Mouse (Mus musculus) forebrain, embryonic 10.5 days (tissue): ENCODE results near the gene Apon. TPM values are rescaled to one million over a fixed set of nuclear protein-coding genes. Genes with fewer than 3 reads are reported as not detected.
"Not testable (repeated sequence)": the region's sequence is repeated elsewhere in the genome, so short reads cannot be mapped to it uniquely, and the experiment has no call there.

Source experiments
- DNase-seq: peaks from one replicate; pipeline ENCODE4 v3.0.0-alpha.2; 2017; ENCODE audit warnings: low spot score; ENCODE audit errors: extremely low spot score
- H3K27ac ChIP-seq: fragments of 300-500 bp; sonication (generic); 2 replicates; pipeline ENCODE4 v1.5.1; 2016; ENCODE audit warnings: mild to moderate bottlenecking
- H3K27me3 ChIP-seq: fragments of 300-500 bp; sonication (generic); 2 replicates; pipeline ENCODE4 v1.6.1; 2016; ENCODE audit warnings: mild to moderate bottlenecking; ENCODE audit not compliant: poor library complexity, severe bottlenecking
- H3K36me3 ChIP-seq: fragments of 300-500 bp; sonication (generic); replicated peaks from 2 replicates; pipeline ENCODE4 v1.6.1; 2016; ENCODE audit warnings: mild to moderate bottlenecking, moderate library complexity
- H3K4me1 ChIP-seq: fragments of 300-500 bp; sonication (generic); 2 replicates; pipeline ENCODE4 v1.6.1; 2016
- H3K4me3 ChIP-seq: fragments of 300-500 bp; sonication (generic); 2 replicates; pipeline ENCODE4 v1.5.1; 2016; ENCODE audit warnings: mild to moderate bottlenecking, moderate library complexity
- H3K9me3 ChIP-seq: fragments of 300-500 bp; sonication (generic); 2 replicates; pipeline ENCODE4 v1.6.1; 2016; ENCODE audit warnings: mild to moderate bottlenecking, moderate library complexity
- WGBS: fragments of 180-500 bp; shearing (Covaris S2); methylation state at CpG from one replicate; pipeline ENCODE4 v1.1.7; 2016; 5-methylcytosine and 5-hydroxymethylcytosine counted together
- polyA plus RNA-seq: library from polyadenylated mRNA; unstranded; fragments of >200 nt; fragmentation: Nextera tagmentation; extraction: Ambion mirVana; gene quantifications from 2 replicates; pipeline ENCODE4 v1.2.1, GENCODE M21; 2016

Gene Apon
- polyA plus RNA-seq, 1 experiment from 2014 or later = 1.1 TPM

- WGBS = 89% methylated on average over 16 of the region's 16 CpGs
- Histone ChIP-seq H3K4me3 (peak overlapping the region; percentile 82), H3K27me3 (peaks cover 14% of the 10 kb centered on the region), H3K27ac (no peak overlapping the region), H3K36me3 (no peaks in the 10 kb centered on the region), H3K9me3 (no peaks in the 10 kb centered on the region; the same call in 1 of the 2 replicates), H3K4me1 (peaks cover 11% of the 10 kb centered on the region)
- no peak for DNase-seq
These were observed 15.5 kb downstream of the Apon start for GRCm38 (mm10) chr10:128269206-128269910.

GRCm38 (mm10) chr10:128270287-128270841, 16.5 kb downstream of the Apon start, which contains the start of gene Stat2:
TSS of gene Stat2 (plus strand) at chr10:128270559.
- Histone ChIP-seq H3K27me3 (peaks cover 14% of the 10 kb centered on the region), H3K4me1 (peaks cover 11% of the 10 kb centered on the region), H3K4me3 (peak within 1 kb of the TSS; percentile 82), H3K36me3 (no peaks in the 10 kb centered on the region), H3K27ac (peak within 1 kb of the TSS; percentile 88), H3K9me3 (no peaks in the 10 kb centered on the region; the same call in 1 of the 2 replicates)
- peak; percentile 97 for DNase-seq
- under 1% methylated on average over 43 of the region's 43 CpGs for WGBS

GRCm38 (mm10) chr10:128270866-128271265, 17.0 kb downstream of the Apon start:
- H3K36me3 ChIP-seq = no peaks in the 10 kb centered on the region
- WGBS = 44% methylated on average over 7 of the region's 7 CpGs
- peaks cover 11% of the 10 kb centered on the region for H3K4me1 ChIP-seq
- peaks cover 14% of the 10 kb centered on the region for H3K27me3 ChIP-seq
- H3K4me3 ChIP-seq = peak overlapping the region; percentile 82
- no peak for DNase-seq
- H3K27ac ChIP-seq = peak overlapping the region; percentile 88
- H3K9me3 ChIP-seq = no peaks in the 10 kb centered on the region; the same call in 1 of the 2 replicates

- 77% methylated on average over 2 of the region's 2 CpGs for WGBS
- H3K27me3 ChIP-seq = peaks cover 14% of the 10 kb centered on the region
- no peak overlapping the region for H3K27ac ChIP-seq
- peaks cover 11% of the 10 kb centered on the region for H3K4me1 ChIP-seq
- no peaks in the 10 kb centered on the region; the same call in 1 of the 2 replicates for H3K9me3 ChIP-seq
- DNase-seq = no peak
- 0 out of 2 replicates have a peak, but pooled peaks cover 5% of the 10 kb centered on the region for H3K36me3 ChIP-seq
- H3K4me3 ChIP-seq = no peak overlapping the region
These were observed 18.0 kb downstream of the Apon start for GRCm38 (mm10) chr10:128271883-128272282.

- DNase-seq, H3K27ac ChIP-seq, H3K9me3 ChIP-seq, H3K4me3 ChIP-seq, H3K36me3 ChIP-seq: not testable (repeated sequence)
- WGBS = 80% methylated on average over 7 of the region's 7 CpGs
- H3K4me1 ChIP-seq = peaks cover 11% of the 10 kb centered on the region
- peaks cover 14% of the 10 kb centered on the region for H3K27me3 ChIP-seq
These were observed 19.0 kb downstream of the Apon start for GRCm38 (mm10) chr10:128272819-128273439.

- not testable (repeated sequence) for DNase-seq, H3K4me1 ChIP-seq, H3K9me3 ChIP-seq, H3K4me3 ChIP-seq, H3K27me3 ChIP-seq, H3K27ac ChIP-seq
- 100% methylated on average over 1 of the region's 1 CpGs for WGBS
- peaks cover 26% of the 10 kb centered on the region for H3K36me3 ChIP-seq
These were observed 21.5 kb downstream of the Apon start for GRCm38 (mm10) chr10:128275374-128275773.

GRCm38 (mm10) chr10:128278158-128278557, 24.3 kb downstream of the Apon start:
- H3K27me3 ChIP-seq = no peaks in the 10 kb centered on the region
- no peak overlapping the region for H3K27ac ChIP-seq
- 56% methylated on average over 6 of the region's 6 CpGs for WGBS
- H3K36me3 ChIP-seq = peaks cover 50% of the 10 kb centered on the region
- H3K4me1 ChIP-seq = peaks cover 3% of the 10 kb centered on the region; the same call in 1 of the 2 replicates
- no peak for DNase-seq
- no peak overlapping the region for H3K4me3 ChIP-seq
- no peaks in the 10 kb centered on the region for H3K9me3 ChIP-seq

GRCm38 (mm10) chr10:128280943-128281342, 27.0 kb downstream of the Apon start:
- no peaks in the 10 kb centered on the region for H3K27me3 ChIP-seq
- peaks cover 3% of the 10 kb centered on the region; the same call in 1 of the 2 replicates for H3K4me1 ChIP-seq
- H3K4me3 ChIP-seq = no peak overlapping the region
- H3K36me3 ChIP-seq = peaks cover 76% of the 10 kb centered on the region
- H3K27ac ChIP-seq = no peak overlapping the region
- H3K9me3 ChIP-seq = no peaks in the 10 kb centered on the region
- DNase-seq = no peak
- WGBS = 90% methylated on average over 6 of the region's 6 CpGs

- Histone ChIP-seq H3K36me3 (peaks cover 76% of the 10 kb centered on the region), H3K27ac (no peak overlapping the region), H3K4me1 (peaks cover 3% of the 10 kb centered on the region; the same call in 1 of the 2 replicates), H3K27me3 (no peaks in the 10 kb centered on the region), H3K9me3 (no peaks in the 10 kb centered on the region), H3K4me3 (no peak overlapping the region)
- DNase-seq = no peak
- WGBS = 93% methylated on average over 14 of the region's 14 CpGs
These were observed 27.8 kb downstream of the Apon start for GRCm38 (mm10) chr10:128281682-128282081.

- 91% methylated on average over 20 of the region's 20 CpGs for WGBS
These were observed 29.1 kb downstream of the Apon start for GRCm38 (mm10) chr10:128282886-128283450.

GRCm38 (mm10) chr10:128283604-128284579, 30.0 kb downstream of the Apon start:
- Histone ChIP-seq H3K27me3 (no peaks in the 10 kb centered on the region), H3K4me3 (no peak overlapping the region), H3K36me3 (peaks cover 70% of the 10 kb centered on the region), H3K4me1 (no peaks in the 10 kb centered on the region), H3K9me3 (no peaks in the 10 kb centered on the region), H3K27ac (no peak overlapping the region)
- 67% methylated on average over 31 of the region's 31 CpGs for WGBS
- DNase-seq = peak; percentile 71

More at GRCm38 (mm10) chr10:128282886-128283450, 29.1 kb downstream of the Apon start:
- no peaks in the 10 kb centered on the region for H3K27me3 ChIP-seq
- no peaks in the 10 kb centered on the region for H3K9me3 ChIP-seq
- H3K27ac ChIP-seq = no peak overlapping the region
- DNase-seq = no peak
- H3K4me1 ChIP-seq = peaks cover 3% of the 10 kb centered on the region; the same call in 1 of the 2 replicates
- H3K36me3 ChIP-seq = peaks cover 73% of the 10 kb centered on the region
- H3K4me3 ChIP-seq = no peak overlapping the region

- peaks cover 38% of the 10 kb centered on the region for H3K36me3 ChIP-seq
- not testable (repeated sequence) for H3K27me3 ChIP-seq, H3K27ac ChIP-seq, H3K4me1 ChIP-seq, DNase-seq, H3K4me3 ChIP-seq, H3K9me3 ChIP-seq
- WGBS = 70% methylated on average over 1 of the region's 1 CpGs
These were observed 36.7 kb downstream of the Apon start for GRCm38 (mm10) chr10:128290594-128290993.
